Mouse (Mus musculus) embryonic facial prominence, embryonic 13.5 days (tissue): ENCODE results near the gene Lat2. TPM values are rescaled to one million over a fixed set of nuclear protein-coding genes. Genes with fewer than 3 reads are reported as not detected.

Experiments used
- ATAC-seq: fragments of 200-750 bp; cut with Nextera tagmentation; 2 replicates; pipeline ENCODE4 v1.8.0; 2017; ENCODE audit warnings: low read depth; ENCODE audit not compliant: insufficient number of reproducible peaks, insufficient read depth, low FRiP score, low TSS enrichment
- H3K27ac ChIP-seq: fragments of 300-500 bp; sonication (generic); 2 replicates; pipeline ENCODE4 v1.5.1; 2015; ENCODE audit warnings: moderate library complexity, mild to moderate bottlenecking, inconsistent platforms
- H3K27me3 ChIP-seq: fragments of 300-500 bp; sonication (generic); 2 replicates; pipeline ENCODE4 v1.6.1; 2015; ENCODE audit warnings: mild to moderate bottlenecking, inconsistent platforms
- H3K36me3 ChIP-seq: fragments of 300-500 bp; sonication (generic); 2 replicates; pipeline ENCODE4 v1.6.1; 2015; ENCODE audit warnings: mild to moderate bottlenecking, inconsistent platforms
- H3K4me1 ChIP-seq: fragments of 300-500 bp; sonication (generic); 2 replicates; pipeline ENCODE4 v1.6.1; 2015; ENCODE audit warnings: inconsistent platforms
- H3K4me2 ChIP-seq: fragments of 300-500 bp; sonication (generic); 2 replicates; pipeline ENCODE4 v1.6.1; 2015; ENCODE audit warnings: moderate library complexity, mild to moderate bottlenecking, inconsistent platforms
- H3K4me3 ChIP-seq: fragments of 300-500 bp; sonication (generic); 2 replicates; pipeline ENCODE4 v1.5.1; 2015; ENCODE audit warnings: mild to moderate bottlenecking, inconsistent platforms
- H3K9ac ChIP-seq: fragments of 300-500 bp; sonication (generic); 2 replicates; pipeline ENCODE4 v1.6.1; 2015; ENCODE audit warnings: mild to moderate bottlenecking, inconsistent platforms
- H3K9me3 ChIP-seq: fragments of 300-500 bp; sonication (generic); 2 replicates; pipeline ENCODE4 v1.6.1; 2016; ENCODE audit warnings: inconsistent platforms
- WGBS: fragments of 180-500 bp; shearing (Covaris S2); methylation state at CpG from one replicate; pipeline ENCODE4 v1.1.7; 2015; ENCODE audit warnings: mixed read lengths; 5-methylcytosine and 5-hydroxymethylcytosine counted together
- polyA plus RNA-seq: library from polyadenylated mRNA; unstranded; fragments of >200 nt; fragmentation: Nextera tagmentation; extraction: Ambion mirVana; gene quantifications from 2 replicates; pipeline ENCODE4 v1.2.1, GENCODE M21; 2015

Gene Lat2
- polyA plus RNA-seq, 1 experiment from 2014 or later: 2.9 TPM

DNA sequence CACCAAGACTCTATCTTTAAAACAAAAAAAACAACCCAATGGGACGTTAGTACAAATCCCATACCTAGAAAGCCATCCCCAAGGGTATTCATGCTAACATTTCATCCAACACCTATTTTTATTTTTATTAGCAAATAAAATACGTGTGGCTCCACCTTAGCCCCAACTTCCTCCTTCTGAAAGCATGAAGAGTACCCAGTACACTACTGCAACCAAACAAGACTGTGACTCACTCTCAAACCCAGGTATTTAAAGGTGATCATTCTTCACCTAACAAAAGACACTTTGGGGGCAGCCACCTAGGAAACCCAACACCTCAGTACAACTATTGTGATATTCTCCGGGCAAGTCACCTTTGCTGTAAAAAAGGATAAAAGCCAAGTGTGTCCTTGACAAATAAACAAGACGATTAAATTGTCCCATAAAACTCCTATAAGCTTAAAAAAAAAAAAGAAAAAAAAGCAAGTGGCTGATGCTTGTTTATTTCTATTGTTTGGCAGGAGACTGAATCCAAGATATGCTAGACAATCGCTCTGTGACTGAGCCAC is 23.1 kb upstream of the Lat2 start:
- Histone ChIP-seq H3K4me2 (peak overlapping the region; percentile 80), H3K27ac (peak overlapping the region; percentile 96), H3K27me3 (no peaks in the 10 kb centered on the region), H3K4me3 (peak overlapping the region; percentile 99), H3K9ac (peak overlapping the region; percentile 100), H3K4me1 (peaks cover 16% of the 10 kb centered on the region), H3K9me3 (no peaks in the 10 kb centered on the region), H3K36me3 (peaks cover 37% of the 10 kb centered on the region)
- 26% methylated on average over 5 of the region's 5 CpGs for WGBS
- no peak for ATAC-seq

DNA sequence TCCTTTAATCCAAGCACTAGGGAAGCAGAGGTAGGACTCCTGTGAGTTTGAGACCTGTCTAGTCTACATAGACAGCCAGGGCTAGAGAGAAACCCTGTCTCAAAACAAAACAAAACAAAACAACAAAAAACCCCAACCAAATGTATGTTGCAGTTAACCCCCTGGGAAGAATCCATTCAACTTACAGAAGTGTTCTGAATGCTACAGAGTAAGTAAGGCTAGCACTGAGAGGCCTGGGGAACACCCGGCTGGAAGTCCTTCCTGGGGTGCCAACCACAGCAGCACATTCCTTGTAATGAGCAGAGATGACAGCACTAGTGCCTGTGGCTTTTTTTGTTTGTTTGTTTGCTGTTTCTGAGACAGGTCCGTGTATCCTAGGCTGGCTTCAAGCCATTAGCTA is 18.0 kb upstream of the Lat2 start:
- no peak for ATAC-seq
- WGBS: 61% methylated on average over 2 of the region's 2 CpGs
- peaks cover 82% of the 10 kb centered on the region for H3K36me3 ChIP-seq
- H3K9me3 ChIP-seq: no peaks in the 10 kb centered on the region
- H3K4me3 ChIP-seq: no peak overlapping the region
- no peaks in the 10 kb centered on the region for H3K27me3 ChIP-seq
- H3K27ac ChIP-seq: no peak overlapping the region
- peaks cover 13% of the 10 kb centered on the region for H3K4me1 ChIP-seq
- H3K4me2 ChIP-seq: no peak overlapping the region
- no peak overlapping the region for H3K9ac ChIP-seq

DNA sequence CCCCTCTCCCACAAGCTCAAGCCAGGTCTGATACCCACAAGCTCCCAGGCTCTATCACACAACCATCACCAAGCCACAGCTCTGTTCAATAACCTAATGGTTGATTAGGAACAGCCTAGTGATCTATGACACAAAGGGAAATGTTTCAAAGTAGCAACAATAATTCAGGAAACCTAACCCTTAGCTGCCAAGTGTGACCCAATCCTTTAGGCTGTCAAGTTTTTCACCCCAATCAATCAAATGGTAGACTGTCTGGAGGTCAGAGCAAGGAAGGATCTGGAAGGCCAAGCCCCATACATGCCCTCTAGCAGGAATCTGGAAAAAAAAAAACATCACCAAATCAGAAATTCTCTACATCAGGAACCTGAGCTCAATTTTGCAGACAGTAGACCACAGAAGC is 16.0 kb upstream of the Lat2 start:
- Histone ChIP-seq H3K27me3 (no peaks in the 10 kb centered on the region), H3K36me3 (peaks cover 90% of the 10 kb centered on the region), H3K4me3 (no peak overlapping the region)

DNA sequence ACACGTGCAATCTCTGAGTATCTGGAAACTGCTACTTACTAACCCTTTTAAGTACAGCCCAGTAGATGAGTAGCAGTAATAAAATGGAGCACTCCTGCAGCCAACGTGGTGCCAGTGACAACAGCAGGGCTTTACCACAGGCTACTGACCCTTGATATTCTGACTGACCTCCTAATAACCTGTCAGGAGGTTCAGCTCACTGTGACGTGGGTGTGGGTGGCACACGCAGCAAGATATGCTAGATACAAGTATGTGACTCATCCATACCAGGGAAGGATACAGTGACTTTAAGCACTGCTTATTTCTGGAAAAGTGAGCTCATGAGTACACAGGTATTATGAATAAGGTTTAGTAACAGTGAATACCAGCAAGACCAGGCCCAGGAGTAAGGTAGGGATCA is 14.7 kb upstream of the Lat2 start:
- no peak overlapping the region for H3K9ac ChIP-seq
- no peaks in the 10 kb centered on the region for H3K9me3 ChIP-seq
- H3K4me2 ChIP-seq: no peak overlapping the region
- peaks cover 91% of the 10 kb centered on the region for H3K36me3 ChIP-seq
- no peak for ATAC-seq
- no peaks in the 10 kb centered on the region for H3K27me3 ChIP-seq
- no peak overlapping the region for H3K27ac ChIP-seq
- H3K4me1 ChIP-seq: 0 out of 2 replicates have a peak, but pooled peaks cover 2% of the 10 kb centered on the region
- WGBS: 82% methylated on average over 4 of the region's 4 CpGs
- no peak overlapping the region for H3K4me3 ChIP-seq

More for the DNA sequence above, 16.0 kb upstream of the Lat2 start:
- Histone ChIP-seq H3K4me2 (no peak overlapping the region), H3K4me1 (0 out of 2 replicates have a peak, but pooled peaks cover 2% of the 10 kb centered on the region), H3K9me3 (no peaks in the 10 kb centered on the region), H3K27ac (no peak overlapping the region), H3K9ac (no peak overlapping the region)
- no peak for ATAC-seq

DNA sequence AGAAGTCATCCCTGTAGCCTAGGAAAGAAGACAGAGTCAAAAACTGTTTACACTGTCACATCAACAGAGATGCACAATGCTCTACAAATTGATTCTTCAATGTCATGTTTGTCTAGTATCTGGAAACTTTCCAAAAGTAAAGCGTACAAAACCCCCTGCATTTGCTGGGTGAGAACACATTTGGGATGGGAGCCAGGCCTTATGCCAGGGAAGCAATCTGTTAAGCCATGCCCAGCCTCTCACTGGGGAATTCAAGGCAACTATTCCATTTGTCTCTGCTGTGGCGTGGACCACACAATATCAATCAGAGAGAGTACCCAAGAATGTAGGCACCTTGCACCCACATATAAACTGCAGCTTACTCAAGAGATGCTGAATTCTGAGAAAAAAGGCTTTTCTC is 7.2 kb upstream of the Lat2 start:
- H3K4me3 ChIP-seq: no peak overlapping the region
- no peaks in the 10 kb centered on the region for H3K4me1 ChIP-seq
- no peaks in the 10 kb centered on the region for H3K9me3 ChIP-seq
- H3K9ac ChIP-seq: no peak overlapping the region
- no peak overlapping the region for H3K4me2 ChIP-seq
- 79% methylated on average over 2 of the region's 2 CpGs for WGBS
- no peak for ATAC-seq
- no peaks in the 10 kb centered on the region for H3K27me3 ChIP-seq
- H3K27ac ChIP-seq: no peak overlapping the region
- peaks cover 100% of the 10 kb centered on the region for H3K36me3 ChIP-seq

DNA sequence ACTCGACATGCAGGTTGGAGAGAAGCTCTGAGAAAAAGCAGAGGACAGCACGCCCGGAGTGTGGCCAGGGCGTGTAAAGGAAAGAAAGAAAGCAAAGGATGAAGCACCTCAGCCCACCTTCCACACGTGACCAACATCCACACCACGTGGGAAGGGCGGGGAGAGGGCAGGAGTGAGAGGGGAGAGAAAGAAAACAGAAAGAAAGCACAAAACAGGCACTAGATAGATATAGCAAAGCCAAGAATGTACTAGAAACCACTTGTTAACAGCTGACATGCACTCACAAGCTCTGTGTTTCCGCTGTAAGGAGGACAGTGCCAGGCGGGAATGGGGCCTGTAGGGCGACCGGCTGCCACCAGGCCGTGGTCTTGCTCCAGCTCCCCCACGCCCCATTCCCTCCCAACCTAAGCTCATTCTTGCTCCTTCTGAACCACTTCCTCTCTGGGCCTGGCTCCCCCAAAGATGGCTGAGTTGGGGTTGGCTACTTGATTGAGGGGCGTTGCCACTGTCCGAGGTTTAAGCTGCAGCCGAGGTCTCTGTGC is 6.3 kb upstream of the Lat2 start:
- Histone ChIP-seq H3K4me1 (no peaks in the 10 kb centered on the region), H3K4me3 (no peak overlapping the region), H3K36me3 (peaks cover 96% of the 10 kb centered on the region), H3K9ac (no peak overlapping the region), H3K27ac (no peak overlapping the region), H3K4me2 (no peak overlapping the region), H3K9me3 (no peaks in the 10 kb centered on the region), H3K27me3 (no peaks in the 10 kb centered on the region)
- 92% methylated on average over 16 of the region's 16 CpGs for WGBS
- ATAC-seq: no peak

DNA sequence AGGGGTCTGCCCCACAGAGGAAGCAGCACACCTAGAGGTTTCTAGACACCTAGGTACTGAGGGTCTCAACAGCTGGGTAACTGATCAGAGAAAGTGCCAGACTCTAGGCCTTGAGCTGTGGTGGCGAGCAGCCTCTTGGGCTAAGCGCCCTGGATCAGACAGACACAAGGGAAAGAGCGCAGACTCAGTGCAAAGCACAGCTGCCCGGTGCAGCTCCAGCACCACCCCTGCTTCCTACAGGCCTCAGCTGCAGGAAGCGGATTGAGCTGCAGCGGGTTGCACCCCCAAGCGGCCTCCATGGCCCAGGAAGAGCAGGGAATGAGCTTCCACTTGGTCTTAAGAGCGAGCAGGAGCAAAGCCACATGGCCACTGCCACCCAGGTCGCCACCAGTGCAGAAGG is 5.6 kb upstream of the Lat2 start:
- no peak overlapping the region for H3K4me3 ChIP-seq
- no peaks in the 10 kb centered on the region for H3K9me3 ChIP-seq
- no peaks in the 10 kb centered on the region for H3K4me1 ChIP-seq
- no peak overlapping the region for H3K9ac ChIP-seq
- no peak overlapping the region for H3K4me2 ChIP-seq
- peaks cover 95% of the 10 kb centered on the region for H3K36me3 ChIP-seq
- WGBS: 94% methylated on average over 9 of the region's 9 CpGs
- ATAC-seq: no peak
- H3K27ac ChIP-seq: no peak overlapping the region
- no peaks in the 10 kb centered on the region for H3K27me3 ChIP-seq

DNA sequence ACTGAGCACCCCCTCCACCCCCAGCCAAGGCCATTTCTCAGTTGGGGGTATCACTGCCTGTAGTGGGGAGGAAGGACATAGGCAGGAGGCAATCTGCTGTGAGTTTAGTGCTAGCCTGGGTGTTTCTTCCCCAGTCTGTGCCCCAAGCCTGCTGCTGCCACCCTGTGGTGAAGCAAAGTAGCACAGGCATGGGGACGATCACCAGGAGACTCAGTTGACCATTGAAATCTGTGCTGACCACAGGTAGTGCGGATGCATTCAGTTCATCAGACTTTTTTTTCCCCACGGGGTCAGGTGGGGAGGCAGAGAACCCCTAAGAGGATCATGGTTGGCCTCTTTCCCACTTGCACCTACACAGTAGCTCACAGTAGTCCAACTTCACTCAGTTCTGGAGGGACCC is 2.2 kb upstream of the Lat2 start:
- H3K4me1 ChIP-seq: no peaks in the 10 kb centered on the region
- H3K9me3 ChIP-seq: no peaks in the 10 kb centered on the region
- H3K27me3 ChIP-seq: no peaks in the 10 kb centered on the region
- WGBS: 57% methylated on average over 3 of the region's 3 CpGs
- H3K4me2 ChIP-seq: no peak overlapping the region
- H3K27ac ChIP-seq: no peak overlapping the region
- no peak for ATAC-seq
- no peak overlapping the region for H3K4me3 ChIP-seq
- no peak overlapping the region for H3K9ac ChIP-seq
- peaks cover 72% of the 10 kb centered on the region for H3K36me3 ChIP-seq

DNA sequence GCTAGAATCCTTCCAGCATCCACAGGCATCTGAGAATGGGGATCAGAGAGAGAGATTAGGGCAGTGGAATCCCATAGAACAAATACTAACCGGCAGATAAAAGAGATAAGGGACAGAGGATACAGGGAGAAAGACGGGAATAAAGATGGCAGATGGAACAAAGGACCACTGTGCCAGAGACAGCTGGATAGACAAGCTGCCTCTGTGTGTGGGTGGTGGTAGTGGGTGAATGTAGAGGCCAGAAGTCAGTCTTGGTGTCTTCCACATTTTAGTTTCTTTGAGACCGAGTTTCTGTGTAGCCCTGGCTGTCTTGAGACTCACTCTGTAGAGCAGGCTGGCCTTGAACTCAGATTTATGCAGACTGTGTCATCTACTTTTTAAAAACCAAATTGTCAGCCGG is 955 bp upstream of the Lat2 start:
- Histone ChIP-seq H3K4me2 (no peak overlapping the region), H3K4me3 (no peak overlapping the region), H3K9ac (no peak overlapping the region), H3K27me3 (no peaks in the 10 kb centered on the region), H3K36me3 (peaks cover 59% of the 10 kb centered on the region), H3K27ac (no peak overlapping the region), H3K4me1 (no peaks in the 10 kb centered on the region), H3K9me3 (no peaks in the 10 kb centered on the region)
- 63% methylated on average over 4 of the region's 4 CpGs for WGBS
- ATAC-seq: no peak

DNA sequence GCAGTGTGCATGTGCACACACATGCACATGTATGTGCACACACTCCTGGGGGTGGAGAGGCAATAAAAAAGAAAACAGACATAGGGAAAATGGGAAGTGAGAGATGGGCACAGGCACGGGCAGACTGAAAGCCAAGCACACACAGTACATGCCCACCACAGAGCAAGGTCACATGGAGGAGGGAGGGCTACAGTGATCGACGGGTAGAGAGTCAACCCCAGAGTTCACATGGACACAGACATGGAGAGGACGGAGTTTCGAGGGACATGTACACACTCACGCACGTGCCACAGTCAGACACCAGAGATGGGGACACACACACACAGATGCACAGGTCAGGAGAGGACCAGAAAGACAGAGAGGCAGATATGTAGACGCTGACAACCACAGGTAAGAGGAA is 555 bp upstream of the Lat2 start:
- Histone ChIP-seq H3K4me2 (no peak overlapping the region), H3K27ac (no peak overlapping the region)
- ATAC-seq: no peak

DNA sequence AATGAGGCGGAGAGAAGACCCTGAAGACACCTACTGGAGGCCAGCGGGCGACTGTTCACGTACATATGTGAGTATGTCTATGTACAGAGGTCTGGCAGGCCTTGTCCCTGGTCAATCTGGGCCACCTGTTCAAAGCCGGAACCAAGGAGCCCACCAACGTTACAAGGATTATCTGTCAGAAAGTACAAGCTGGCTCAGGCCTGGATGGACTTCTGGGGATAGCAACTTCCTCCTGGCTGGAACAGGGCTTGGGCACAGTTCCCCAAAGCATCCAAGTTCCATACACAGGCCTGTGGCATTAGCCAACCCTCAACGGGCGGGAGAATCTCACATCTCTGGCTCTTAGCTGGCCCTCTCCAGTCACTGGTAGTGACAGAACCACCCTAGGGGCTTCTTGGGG is 529 bp downstream of the Lat2 start:
- WGBS: 92% methylated on average over 8 of the region's 8 CpGs

More for the DNA sequence above, 555 bp upstream of the Lat2 start:
- Histone ChIP-seq H3K27me3 (no peaks in the 10 kb centered on the region), H3K9ac (no peak overlapping the region), H3K4me3 (no peak overlapping the region), H3K9me3 (no peaks in the 10 kb centered on the region), H3K4me1 (no peaks in the 10 kb centered on the region), H3K36me3 (peaks cover 55% of the 10 kb centered on the region)
- 85% methylated on average over 8 of the region's 8 CpGs for WGBS

DNA sequence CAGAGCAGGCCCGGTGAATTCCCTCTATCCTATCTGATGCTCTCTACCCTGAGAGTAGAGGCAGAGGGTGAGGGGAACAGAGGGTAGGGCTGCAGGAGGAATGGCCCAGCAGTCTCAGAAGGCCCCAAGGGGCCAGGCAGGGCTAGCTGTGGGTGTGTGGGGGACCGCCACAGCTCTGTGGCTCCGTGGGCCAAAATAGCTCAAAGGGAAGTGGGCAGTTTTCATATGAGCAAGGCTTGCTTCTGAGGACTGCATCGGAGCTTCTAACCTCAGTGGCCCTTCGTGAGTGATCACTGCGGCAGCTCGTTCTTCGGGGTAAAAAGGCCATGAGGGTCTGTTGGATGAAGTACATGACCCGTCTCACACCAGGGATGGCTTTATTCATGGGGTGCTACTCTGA is 1.1 kb downstream of the Lat2 start:
- WGBS: 81% methylated on average over 9 of the region's 9 CpGs
- H3K27me3 ChIP-seq: no peaks in the 10 kb centered on the region
- H3K27ac ChIP-seq: no peak overlapping the region
- H3K4me2 ChIP-seq: no peak overlapping the region
- no peak overlapping the region for H3K9ac ChIP-seq
- no peak overlapping the region for H3K4me3 ChIP-seq
- no peaks in the 10 kb centered on the region for H3K9me3 ChIP-seq
- no peak for ATAC-seq
- H3K4me1 ChIP-seq: no peaks in the 10 kb centered on the region
- peaks cover 38% of the 10 kb centered on the region for H3K36me3 ChIP-seq

More for the DNA sequence above, 529 bp downstream of the Lat2 start:
- H3K27ac ChIP-seq: no peak overlapping the region
- no peak for ATAC-seq
- no peak overlapping the region for H3K4me2 ChIP-seq
- H3K36me3 ChIP-seq: peaks cover 44% of the 10 kb centered on the region
- H3K9ac ChIP-seq: no peak overlapping the region
- no peaks in the 10 kb centered on the region for H3K27me3 ChIP-seq
- no peak overlapping the region for H3K4me3 ChIP-seq
- H3K9me3 ChIP-seq: no peaks in the 10 kb centered on the region
- no peaks in the 10 kb centered on the region for H3K4me1 ChIP-seq
